Mouse (Mus musculus): ENCODE data around the gene Snapc3. TPM values are rescaled to one million over a fixed set of nuclear protein-coding genes. Genes with fewer than 3 reads are reported as not detected.
"Not testable (repeated sequence)": the region's sequence is repeated elsewhere in the genome, so short reads cannot be mapped to it uniquely, and the experiment has no call there.

The Snapc3 gene
- polyA plus RNA-seq, 1 experiment: 8.0 TPM

- Histone ChIP-seq H3K27ac (ENCODE audit: control insufficient read depth, insufficient read depth, low read depth, low read length) (no peak overlapping the region), H3K4me1 (ENCODE audit: control insufficient read depth, insufficient read depth, low read length) (peaks cover 7% of the 10 kb centered on the region), H3K4me3 (ENCODE audit: control insufficient read depth, low read depth, low read length) (no peak overlapping the region), H3K27me3 (ENCODE audit: control insufficient read depth, insufficient read depth, low read length) (no peaks in the 10 kb centered on the region), H3K36me3 (ENCODE audit: control insufficient read depth, insufficient read depth, low read length) (no peaks in the 10 kb centered on the region)
- TF ChIP-seq POLR2A (IDR thresholded peaks at IDR 0.05; ENCODE audit: control insufficient read depth, low read depth, low read length) (no peak), CTCF (IDR thresholded peaks at IDR 0.05; ENCODE audit: control insufficient read depth, insufficient read depth, insufficient replicate concordance, low read depth, low read length) (no peak)
These were observed 97.6 kb downstream of the Snapc3 start for GRCm38 (mm10) chr4:83514976-83515669.

- not testable (repeated sequence) for H3K36me3 ChIP-seq (ENCODE audit: control insufficient read depth, insufficient read depth, low read length); H3K4me3 ChIP-seq (ENCODE audit: control insufficient read depth, low read depth, low read length); H3K27ac ChIP-seq (ENCODE audit: control insufficient read depth, insufficient read depth, low read depth, low read length); H3K27me3 ChIP-seq (ENCODE audit: control insufficient read depth, insufficient read depth, low read length); H3K4me1 ChIP-seq (ENCODE audit: control insufficient read depth, insufficient read depth, low read length)
These were observed 98.6 kb downstream of the Snapc3 start for GRCm38 (mm10) chr4:83516144-83516543.

Other genes starting within 250 kb of the Snapc3 start
- 4.9 and 6.6 TPM in 2 replicates for gene Ttc39b, start 93.5 kb upstream of the Snapc3 start, polyA plus RNA-seq (2012; rRNA removed)
- gene Psip1, start 68.7 kb downstream of the Snapc3 start, polyA plus RNA-seq (2012; rRNA removed): 95.4 and 97.4 TPM in 2 replicates
- 16.7 and 17.0 TPM in 2 replicates for gene Ccdc171, start 107.8 kb downstream of the Snapc3 start, polyA plus RNA-seq (2012; rRNA removed)